Mouse (Mus musculus) sigmoid colon, adult 10 weeks (tissue): Measurements from ENCODE around the gene Galnt12. TPM values are rescaled to one million over a fixed set of nuclear protein-coding genes. Genes with fewer than 3 reads are reported as not detected.

ENCODE experiments used
- polyA plus RNA-seq: library from polyadenylated mRNA; stranded (reverse); fragments of 350-450 nt; fragmentation: Illumina TruSeq; extraction: RNeasy Lipid Tissue Mini Kit (QIAGEN cat#74804); gene quantifications from one replicate; pipeline ENCODE4 v1.2.3, GENCODE M21; 2014; ENCODE audit warnings: low read depth, low replicate concordance

Gene Galnt12
- polyA plus RNA-seq: 63.5 TPM

DNA sequence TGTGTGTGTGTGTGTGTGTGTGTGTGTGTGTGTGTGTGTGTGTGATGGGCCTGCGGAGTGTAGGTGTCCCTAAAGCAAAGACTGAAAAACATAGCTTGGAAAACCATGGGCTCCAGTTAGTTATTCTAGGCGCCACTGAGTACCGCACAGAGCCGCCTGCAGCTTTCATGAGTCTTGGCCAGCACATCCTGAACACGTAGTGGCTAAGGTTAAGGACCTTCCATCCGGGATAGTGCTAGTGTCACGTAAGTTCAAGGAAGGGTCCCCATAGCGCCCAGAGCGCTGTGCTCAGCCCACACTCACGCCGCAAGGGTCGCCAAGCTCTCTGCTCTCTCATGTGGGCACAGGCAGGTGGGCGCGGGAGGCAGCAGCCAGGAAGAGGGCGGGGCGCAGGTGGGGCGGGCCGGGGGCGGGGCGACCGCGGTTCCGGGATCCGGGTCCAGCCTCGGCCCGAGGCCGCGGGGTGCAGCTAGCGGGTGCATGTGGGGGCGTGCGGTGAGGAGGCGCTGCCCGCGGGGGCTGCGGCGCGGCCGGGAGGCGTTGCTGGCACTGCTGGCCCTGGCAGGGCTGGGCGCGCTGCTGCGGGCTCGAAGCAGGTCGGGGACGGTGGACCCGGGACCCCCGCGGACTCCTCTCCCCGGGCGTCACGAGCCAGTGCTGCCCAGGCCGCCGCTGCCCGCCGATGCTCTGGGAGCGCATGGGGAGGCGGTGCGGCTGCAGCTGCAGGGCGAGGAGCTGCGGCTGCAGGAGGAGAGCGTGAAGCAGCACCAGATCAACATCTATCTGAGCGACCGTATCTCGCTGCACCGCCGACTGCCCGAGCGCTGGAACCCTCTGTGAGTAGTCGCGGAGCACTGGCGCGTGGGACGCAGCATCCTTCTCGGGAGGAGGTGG is at the start of gene Galnt12:
Galnt12 (plus strand) TSS at position 417 of the 894 bp plus-strand sequence.

DNA sequence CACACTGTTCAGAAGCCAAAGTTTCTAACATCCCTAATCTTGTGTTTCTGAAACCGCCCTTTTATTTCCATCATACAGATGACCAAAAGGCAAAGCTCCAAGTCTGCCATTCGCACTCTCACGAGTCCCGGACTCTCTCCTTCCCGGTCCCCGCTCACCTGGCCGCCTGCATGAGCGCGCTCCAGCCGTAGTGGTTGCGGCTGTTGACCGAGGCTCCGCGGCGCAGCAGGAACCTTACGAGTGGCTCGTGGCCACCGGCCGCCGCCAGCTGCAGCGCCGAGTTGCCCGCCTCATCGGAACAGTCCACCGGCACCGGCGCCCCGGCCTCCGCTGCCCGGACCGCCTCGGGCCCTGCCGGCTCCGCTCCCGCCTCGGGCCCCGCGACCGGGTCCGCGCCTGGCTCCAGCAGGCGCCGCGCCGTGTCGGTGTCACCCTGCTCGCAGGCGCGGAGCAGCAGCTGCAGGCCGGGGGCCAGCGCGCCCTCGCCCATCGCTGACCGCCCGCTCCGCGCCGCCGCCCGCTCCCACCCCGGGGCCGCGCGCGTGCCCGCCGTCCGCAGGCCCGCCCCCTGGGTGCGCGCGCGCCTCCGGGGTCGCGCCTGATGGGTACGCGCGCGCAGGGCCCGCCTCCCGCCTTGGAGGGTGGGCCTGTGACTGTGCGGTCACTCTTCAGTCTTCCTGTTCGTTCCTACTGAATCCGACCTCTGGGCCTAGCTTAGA is 34.8 kb upstream of the Galnt12 start, which contains the start of gene Anks6:
Anks6 (minus strand) TSS at position 637 of the 719 bp plus-strand sequence.

Other genes starting within 250 kb of the Galnt12 start
- gene Gabbr2, start 100.0 kb upstream of the Galnt12 start, polyA plus RNA-seq: 0.06 TPM
- not detected for gene Anks6, start 34.5 kb upstream of the Galnt12 start, polyA plus RNA-seq
- 26.8 TPM for gene Col15a1, start 116.3 kb downstream of the Galnt12 start, polyA plus RNA-seq